Mouse (Mus musculus): Measurements from ENCODE around the gene Sirt2.

GRCm38 (mm10) chr7:28816920-28817319, 50.4 kb downstream of the Sirt2 start:
- TF ChIP-seq CTCF (IDR thresholded peaks at IDR 0.05; ENCODE audit: borderline replicate concordance, insufficient read depth, low read depth, low read length) (no peak), POLR2A (IDR thresholded peaks at IDR 0.05; ENCODE audit: borderline replicate concordance, insufficient read depth, low read length) (no peak)

Measured in cerebellum, adult 2 months (tissue).